Mouse (Mus musculus) heart, postnatal 4 days (tissue): ENCODE data around the gene Kcne4. TPM values are rescaled to one million over a fixed set of nuclear protein-coding genes. Genes with fewer than 3 reads are reported as not detected.
A peak's percentile ranks its signal among the peaks of the same experiment; 100 is the strongest.
"Not testable (repeated sequence)": the region's sequence is repeated elsewhere in the genome, so short reads cannot be mapped to it uniquely, and the experiment has no call there.

Experiments
- DNase-seq: peaks from one replicate; pipeline ENCODE4 v3.0.0; 2021
- total RNA-seq, 2 experiments: library from RNA; stranded (reverse); gene quantifications; 2 replicates each; pipeline ENCODE4 v1.2.3; 2021

Kcne4 gene
- total RNA-seq, result 1 to 10 TPM; 4.3 to 4.9 TPM

DNA sequence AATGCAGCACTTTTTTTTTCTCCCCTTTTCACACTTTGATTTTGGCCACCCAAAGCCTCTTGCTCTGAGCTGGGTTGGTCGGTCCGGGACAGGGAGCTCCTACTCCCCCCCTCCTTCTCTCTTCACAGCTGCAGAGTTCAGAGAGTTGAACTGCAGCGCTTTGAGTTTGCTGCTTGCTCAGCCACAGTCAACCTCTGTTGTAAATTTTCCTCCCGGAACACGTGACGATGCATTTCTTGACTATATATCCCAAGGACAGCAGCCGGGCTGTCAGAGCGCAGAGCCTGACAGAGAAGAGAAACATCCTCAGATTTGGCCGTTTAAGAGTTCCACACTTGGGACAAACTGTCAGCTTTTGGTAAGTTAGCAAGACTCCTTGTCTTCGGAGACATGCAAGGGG lies at the start of gene Kcne4:
Kcne4 (plus strand) TSS at position 120 of the 400 bp plus-strand sequence.
- peak; percentile 39 for DNase-seq

DNA sequence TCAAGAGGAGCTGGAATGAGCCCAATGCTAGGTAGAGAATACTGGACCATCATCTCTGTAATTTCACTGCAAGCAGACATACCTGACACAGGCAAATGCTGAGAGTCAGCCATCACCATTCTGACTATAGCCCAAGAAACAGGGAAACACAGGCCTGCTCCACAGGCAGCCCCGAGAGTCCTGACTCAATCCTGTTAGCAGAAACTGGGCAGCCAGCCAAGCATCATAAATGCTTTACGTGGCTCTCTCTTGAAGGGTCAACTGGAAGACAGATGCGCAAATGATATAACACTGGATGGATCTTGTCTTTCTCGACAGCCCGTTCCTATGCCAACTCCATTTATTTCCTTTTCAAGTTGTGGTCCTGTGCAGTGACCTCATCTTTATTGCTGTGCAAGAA lies 34.7 kb upstream of the Kcne4 start:
- peak; percentile 37 for DNase-seq

DNA sequence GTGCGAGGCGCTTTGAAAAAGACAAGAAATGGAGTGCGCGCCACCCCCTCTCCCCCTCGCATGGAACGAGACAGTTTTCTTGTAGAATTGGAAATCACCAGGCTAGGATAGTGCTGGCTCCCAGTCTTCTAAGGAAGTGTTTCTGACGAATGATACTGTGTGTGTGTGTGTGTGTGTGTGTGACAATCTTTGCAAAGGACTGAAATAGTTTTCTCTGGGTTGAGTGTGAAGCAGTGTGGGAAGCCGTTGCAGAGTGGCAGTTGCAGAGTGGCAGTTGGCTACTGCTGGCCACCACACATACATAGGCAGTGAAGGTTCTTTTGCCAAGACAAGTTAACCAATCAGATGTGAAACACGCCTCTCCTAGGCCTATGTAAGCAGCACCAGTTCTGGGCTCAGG lies 31.6 kb upstream of the Kcne4 start:
- DNase-seq, result not testable (repeated sequence)

DNA sequence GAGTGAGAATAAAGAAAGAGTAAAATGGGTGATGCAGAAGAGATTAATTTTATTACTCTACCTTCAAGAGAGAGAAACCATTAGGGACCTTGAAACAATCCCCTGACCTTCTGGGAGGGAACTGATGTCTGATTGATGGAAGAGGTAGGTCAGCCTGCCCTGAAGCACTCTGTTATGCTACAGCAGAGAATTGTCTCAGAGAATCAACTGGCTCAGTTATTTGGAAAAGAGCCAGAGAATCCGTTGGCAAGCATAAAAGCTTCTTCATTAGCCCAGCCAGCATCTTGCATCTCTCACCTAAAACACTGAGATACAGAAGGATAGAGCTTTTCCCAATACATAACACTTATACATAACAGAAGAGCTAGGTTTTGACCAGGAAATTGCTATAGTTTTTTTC lies 26.8 kb upstream of the Kcne4 start:
- DNase-seq, result no peak

DNA sequence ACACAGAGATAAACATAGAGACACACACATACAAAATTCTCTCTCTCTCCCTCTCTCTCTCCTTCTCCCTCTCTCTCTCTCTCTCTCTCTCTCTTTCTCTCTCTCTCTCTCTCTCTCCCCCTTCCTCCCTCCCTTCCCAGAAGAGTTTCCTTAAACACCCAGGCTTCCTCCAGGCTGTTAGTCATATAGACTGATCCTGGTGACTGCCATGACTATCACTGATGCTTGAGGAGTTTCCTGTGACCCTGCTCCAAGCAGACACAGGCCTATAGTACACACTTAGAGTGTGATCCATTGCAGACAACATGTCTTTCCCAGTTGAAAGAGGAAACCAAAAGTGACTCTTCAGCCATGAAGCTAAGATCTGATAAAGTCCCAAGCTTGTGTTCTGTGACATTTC lies 9.1 kb upstream of the Kcne4 start:
- DNase-seq, result no peak

DNA sequence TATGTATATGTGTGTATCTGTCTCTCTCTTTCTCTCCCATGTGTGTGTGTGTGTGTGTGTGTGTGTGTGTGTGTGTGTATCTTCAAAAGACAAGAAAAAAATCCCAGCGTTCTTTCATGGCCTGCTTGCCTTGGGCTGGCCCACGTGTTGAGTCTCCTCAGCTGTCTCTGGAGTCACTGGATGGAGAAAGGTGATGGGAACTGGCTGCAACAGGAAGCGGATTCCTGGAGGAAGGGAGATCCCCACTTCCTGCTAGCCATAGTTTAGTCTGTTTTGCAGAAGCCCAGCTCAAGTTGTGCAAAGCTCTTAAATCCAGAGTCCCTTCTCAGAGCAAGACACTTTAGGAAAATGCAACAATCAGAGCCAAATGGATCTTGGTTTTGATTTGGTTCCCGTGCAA lies 6.7 kb upstream of the Kcne4 start:
- DNase-seq, result no peak

DNA sequence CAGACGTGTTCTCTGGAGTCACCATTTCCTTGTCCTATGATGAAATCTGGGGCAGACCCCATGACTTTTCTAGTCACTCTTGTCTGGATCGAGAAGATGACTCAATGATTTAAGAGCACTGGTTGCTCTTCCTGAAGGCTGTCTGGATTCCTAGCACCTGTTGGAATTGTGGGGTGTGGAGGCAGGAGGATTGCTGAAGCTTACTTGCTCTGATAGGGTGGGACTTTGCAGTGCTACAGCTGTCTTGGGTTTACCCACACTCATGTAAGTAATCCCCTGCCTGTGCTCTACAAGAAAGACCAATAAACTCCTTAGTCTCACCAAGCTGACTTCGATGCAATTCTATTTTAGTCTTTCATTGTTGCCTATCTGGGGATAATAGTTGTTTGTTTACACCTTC lies 5.7 kb upstream of the Kcne4 start:
- no peak for DNase-seq

DNA sequence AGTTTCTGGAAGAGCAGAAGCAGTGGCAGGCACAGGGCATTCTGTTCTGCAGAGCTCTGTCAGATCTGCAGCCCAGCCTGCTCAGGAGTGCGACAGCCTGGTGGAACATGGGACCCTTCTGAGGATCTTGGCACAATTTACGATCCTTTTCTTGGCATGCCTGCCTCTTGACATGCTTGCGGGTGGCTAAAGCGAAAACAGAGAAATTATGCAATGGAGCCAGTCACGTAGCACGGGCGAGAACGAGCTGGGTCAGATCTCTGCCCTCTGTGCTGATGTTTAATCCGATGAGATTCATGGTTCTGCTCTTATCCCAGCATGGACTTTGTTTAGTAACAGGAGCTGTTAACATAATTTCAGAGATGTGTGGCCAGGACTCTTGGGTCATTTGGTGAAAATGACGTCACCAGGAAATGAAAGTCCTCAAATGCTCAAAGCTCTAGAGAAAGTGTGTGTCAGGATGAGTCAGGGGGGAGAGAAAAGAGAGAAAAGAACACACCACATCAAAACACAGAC lies 4.5 kb upstream of the Kcne4 start:
- DNase-seq, result no peak

DNA sequence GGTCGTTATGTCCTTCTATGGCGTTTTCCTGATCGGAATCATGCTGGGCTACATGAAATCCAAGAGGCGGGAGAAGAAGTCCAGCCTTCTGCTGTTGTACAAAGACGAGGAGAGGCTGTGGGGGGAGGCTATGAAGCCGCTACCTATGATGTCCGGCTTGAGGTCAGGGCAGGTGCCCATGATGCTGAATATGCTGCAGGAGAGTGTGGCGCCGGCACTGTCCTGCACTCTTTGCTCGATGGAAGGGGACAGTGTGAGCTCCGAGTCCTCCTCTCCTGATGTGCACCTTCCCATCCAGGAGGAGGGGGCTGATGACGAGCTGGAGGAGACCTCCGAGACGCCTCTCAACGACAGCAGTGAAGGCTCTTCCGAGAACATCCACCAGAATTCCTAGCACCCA lies 1.2 kb downstream of the Kcne4 start:
- no peak for DNase-seq

DNA sequence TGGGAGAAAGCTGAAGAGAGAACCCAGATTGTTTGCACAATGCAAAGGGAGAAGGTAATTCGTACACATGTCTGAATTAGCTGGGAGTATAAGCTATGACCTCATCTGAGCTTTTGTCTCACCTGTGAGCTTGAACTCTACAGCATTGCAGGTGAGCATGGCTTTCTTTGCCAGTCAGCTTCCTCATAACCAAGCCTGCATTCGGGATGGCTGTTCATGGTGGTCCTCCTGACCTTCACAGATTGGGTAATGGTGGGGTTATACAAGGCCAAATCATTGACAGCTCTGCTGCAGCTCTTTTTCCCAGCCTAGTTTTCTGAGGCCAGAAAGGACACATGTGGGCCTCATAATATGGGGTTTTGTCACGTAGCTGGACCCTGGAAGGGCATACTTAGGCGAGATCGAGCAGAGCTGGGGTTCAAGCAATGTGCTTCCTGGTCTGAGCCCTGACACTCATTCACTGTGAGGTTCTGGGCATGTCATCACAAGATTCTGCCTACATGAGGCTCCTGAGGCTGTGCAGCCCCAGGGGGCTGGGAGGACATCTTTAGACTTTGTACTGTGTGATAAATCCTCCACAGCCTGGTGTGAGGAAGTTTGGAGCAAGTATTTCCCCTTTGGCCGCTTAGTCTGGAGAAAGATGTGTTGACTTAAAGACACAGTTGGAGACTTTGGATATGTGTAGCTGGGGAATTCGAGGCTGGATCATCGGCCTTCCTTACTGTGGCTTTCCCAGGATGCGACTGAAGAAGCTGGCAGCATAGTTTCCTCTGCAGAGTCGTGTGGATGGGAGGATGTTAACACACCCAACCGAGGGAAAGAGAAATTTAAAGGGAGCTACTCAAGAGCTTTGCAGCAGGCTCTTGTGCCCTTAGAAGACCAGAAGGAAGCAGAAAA lies 2.3 kb downstream of the Kcne4 start:
- peak; percentile 41 for DNase-seq

DNA sequence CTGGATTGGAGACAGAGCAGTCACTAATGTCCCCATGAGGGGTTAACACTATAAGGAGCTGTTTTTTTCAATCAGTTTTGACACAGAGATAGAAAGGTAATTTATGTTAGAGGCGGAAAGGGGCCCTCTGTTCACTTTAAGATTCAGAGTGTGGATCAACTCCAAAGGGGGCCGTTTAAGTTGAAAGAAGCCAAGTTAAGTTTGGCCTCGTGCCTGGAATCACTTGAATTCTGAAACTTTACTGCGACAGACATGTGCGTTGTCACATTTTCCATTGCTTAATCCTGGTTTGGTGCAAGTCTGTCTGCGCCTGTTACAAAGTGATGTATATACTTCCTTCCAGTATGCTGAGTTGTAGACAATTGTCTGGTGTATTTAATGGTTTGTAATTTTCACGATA lies 3.0 kb downstream of the Kcne4 start:
- peak; percentile 83 for DNase-seq

DNA sequence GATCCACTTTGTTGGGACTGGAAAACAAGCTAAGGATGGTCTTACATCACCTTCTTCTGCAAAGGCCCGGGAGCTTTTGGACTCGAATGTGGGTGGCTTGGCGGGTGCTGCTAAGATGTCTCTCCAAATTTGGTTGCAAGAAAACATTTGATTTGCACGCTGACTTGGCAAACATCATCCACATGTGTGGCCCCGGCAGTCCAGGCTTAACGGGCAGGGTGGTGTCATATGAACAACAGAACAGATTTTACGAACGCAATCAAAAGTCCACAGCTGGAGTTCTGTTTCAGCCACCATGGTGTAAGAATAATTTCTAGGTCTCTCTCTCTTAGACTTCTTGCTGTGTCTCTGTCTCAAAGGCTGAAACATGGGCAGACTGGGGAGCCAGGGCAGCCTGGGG lies 3.6 kb downstream of the Kcne4 start:
- DNase-seq, result peak; percentile 58

DNA sequence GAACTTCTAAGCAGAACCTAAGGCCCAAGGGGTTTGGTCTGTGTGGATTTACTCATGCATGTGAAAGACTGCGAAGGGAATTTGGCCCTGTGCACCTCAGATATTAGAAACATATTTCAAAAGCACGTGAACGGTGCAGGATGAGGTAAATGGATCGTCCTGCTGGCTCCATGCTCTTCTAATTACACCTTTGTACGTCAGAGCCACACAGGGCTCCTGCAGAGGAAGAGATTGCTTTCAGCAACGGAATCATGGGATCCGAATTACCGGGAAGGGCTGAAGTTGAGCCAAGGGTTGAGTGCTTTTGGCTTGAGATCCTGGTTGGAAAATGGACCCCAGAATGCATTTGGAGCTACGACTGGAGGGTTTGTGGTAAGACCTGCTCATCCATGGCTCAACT lies 4.6 kb downstream of the Kcne4 start:
- DNase-seq, result peak; percentile 68

DNA sequence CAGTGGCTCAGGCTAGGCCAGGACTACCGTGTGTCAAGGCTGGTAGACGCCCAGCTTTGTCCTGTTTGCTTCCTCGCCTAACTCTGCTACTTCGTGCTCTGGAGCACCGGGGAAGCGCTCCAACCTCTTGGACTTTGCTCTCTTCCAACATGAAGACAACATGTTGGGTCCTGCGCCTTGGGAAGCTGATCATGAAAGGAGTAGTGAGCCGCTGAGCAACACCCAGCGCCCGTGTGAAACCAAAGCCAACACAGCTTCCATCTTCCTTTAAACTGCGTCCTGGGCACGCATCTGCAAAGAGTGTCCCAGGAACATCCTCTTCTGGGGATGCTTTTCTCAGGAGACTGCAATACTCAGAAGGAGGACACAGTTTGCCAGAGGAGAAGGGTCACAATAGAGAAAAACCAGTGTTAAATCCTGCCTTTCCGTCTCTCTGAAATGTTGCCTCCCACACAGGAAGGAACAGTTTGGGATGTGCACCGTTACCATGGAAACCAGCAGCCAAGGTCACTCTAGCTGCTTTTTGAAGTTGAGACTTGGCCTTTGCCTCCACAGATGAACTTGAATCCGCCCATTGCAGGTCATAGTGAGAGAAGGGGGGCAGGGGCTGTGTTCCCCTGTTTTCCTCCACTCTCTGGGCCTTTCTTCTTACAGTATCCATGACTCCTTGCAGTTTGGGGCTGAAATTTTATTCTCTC lies 5.3 kb downstream of the Kcne4 start:
- DNase-seq, result peak; percentile 17

DNA sequence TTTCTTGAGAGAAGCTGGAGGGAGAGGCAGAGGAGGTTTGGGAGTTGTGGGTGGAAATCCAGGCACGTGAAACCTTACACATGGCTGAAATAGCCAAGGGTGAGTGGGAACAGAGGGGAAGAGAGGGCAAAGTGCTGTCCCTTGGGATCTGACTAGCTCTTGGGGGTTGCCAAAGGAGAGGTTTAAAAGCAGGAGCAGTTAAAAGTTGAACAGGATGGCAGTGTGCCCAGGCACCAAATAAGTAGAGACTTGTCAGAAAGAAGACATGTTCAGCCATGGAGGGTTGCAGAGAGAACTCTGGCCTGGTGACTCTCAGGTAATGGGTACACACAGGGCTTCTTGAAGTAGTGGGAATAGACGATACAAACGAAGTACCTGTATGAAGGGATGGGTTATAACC lies 8.7 kb downstream of the Kcne4 start:
- no peak for DNase-seq

DNA sequence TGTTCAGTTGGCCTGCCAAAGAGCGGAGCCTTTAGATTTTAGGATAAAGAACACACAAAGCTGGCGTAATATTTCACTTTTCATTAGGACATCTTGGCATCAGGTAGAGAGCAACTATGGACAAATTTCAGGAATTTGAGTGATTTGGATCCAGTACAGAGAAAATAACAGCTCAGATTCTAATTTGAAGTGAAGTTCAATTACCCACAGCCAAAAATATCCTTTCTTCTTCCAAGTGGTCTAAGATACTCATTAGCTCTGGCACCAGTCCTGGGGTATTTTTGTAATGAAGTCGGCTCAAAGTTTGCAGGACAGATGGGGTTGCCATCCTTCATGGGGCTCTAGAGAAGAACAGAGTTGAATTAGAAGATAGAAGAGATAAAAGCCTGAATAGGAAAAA lies 21.9 kb downstream of the Kcne4 start:
- no peak for DNase-seq

DNA sequence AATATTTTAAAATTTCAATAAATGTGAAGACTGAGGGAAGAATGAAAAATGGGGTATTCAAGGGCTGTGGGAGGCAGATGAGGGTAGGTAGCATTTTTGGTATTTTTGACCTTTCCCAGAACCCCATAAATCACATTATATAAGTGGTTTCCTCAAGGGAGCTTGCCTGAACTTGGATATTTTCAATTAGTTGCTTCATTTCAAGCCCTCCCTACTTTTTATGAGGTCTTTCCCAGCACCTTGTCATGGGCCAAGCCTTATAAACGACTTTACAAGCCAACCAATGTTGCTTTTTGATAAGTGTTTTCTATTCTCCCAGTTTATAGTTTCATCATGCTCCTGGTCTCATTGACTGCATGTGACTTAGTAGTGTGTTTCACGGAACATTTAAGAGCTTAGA lies 24.2 kb downstream of the Kcne4 start:
- no peak for DNase-seq

DNA sequence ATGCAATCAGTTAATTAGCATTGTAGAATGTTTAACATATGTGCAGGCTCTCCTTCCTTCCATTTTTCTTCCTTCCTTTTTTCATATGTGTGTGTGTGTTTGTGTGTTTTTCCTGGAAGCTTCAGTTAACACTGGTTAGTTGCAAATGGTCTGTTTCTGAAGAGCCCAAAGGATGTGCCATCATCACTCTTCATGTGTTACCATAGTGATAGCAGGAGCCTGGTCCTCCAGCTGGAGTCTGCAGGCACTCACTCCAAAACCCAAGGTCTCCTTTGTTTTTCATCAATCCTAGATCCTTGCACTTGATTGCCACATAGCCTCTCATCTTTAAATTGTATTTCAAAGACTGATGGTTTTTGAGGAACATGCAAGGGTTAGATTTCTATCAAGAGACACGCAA lies 29.1 kb downstream of the Kcne4 start:
- no peak for DNase-seq

DNA sequence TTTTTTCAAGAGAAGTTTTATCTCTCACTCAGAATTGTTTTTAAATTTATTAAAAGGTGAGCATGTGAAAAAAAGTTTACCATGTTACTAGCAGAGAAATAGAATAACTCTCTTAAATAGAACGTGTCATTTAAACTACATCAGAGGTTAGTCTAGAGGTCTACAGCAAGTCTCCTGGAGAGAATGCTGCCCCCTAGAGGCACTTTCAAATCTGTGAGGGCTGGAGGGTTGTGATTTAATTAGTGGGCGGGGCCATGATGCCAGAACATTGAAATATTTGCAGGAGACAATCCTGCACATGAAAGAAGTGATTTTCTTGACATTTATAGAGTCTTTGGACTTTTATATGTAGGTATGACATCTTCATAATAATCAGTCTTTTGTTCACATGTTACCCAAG lies 29.9 kb downstream of the Kcne4 start:
- peak; percentile 65 for DNase-seq

DNA sequence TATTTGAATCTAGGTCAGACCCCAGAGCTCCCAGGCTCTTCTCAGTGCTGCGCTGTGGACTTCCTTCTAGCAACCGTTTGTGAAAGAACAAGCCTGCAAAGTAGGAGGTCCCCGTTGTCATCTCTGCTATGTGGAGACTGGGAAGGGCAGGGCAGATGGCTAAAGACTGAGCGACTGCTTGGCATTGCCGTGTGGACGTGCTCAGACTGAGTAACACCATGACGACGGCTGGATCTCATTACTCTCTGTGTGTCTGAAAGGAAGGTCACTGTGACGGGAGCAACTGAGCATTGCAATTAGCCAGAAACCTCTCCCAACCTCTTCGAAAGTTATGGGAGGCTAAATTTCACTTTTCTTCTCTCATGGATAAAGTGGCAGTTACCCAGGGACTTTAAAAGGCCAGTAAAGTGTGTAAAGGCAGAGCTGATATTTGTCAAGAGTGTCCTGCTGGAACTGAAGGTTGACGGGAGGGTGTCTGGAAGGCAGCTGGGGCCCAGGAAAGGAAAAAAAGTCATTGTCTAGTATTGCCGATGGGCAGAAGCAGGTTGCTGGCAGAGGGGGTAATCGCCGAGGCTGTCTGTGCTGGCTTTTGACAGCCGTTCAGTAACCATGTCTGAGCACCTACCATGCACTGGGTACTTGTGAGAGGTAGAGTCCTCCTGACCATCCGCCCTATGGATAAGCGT lies 36.0 kb downstream of the Kcne4 start:
- DNase-seq, result peak; percentile 17

DNA sequence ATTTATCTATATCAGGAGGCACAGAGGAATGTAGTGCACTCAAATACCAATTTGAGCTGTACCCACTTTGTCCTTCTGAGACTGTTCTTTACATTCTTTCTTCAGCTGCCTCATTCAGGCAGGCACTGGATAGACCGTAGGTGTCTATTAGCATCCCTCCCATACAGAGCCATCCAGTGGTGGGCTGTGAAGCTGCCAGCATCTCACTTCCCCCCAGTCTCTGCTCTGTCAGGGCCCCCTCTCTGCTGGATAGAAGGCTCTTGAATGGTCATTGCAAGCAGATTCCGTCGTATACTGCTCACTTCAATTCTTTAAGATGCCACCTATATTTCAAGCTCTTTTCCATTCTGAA lies 36.5 kb downstream of the Kcne4 start:
- DNase-seq, result no peak

DNA sequence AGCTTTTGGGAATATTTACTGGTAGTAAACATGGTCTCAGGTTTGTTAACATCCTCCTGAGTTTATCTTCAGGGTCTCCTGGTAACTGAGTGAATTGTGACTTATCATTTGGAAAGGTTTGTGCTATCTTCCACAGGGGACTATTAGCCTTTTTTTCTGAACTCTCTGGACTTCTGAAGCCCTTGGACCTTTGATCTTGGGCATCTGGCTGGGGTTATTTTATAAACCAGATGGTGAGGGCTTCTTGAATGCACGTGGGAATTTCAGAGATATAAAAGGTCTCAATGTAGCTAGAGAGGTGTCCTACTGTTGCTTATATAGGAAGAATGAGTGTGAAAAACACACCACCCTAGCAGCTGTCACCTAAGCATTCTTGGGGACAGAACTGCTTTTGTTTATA lies 37.7 kb downstream of the Kcne4 start:
- DNase-seq, result no peak

DNA sequence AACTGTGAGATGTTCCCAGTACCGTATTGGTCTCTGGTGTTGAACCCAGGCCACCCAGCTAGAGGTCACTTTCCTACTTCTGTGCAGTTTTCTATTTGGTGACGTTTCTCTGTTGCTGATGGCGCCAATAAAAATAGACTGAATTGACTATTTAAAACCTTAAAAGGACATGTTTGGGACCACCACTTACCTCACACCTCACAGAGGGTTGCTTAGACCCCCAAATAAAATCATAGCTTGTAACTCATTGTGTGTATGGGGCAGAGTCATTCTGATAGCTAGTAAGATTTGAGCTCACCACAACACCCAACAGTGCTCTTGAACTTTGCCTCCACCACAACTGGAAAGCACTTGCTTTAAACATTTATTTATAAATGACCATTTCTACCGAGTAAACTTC lies 43.0 kb downstream of the Kcne4 start:
- DNase-seq, result no peak
